In genomic region chr4:141870666-141871332, GRCm38 (mm10) we compare ENCODE assay signal across 10 mouse cellular contexts. TPM values are rescaled to one million over a fixed set of nuclear protein-coding genes. Genes with fewer than 3 reads are reported as not detected.
DNase-seq lines count a peak whose midpoint lies in the region; ATAC-seq and TF ChIP-seq lines count a peak whose summit lies in the region.
"Had no signal": no experiment of that assay in that cellular context is flagged by ENCODE, and none has a peak within 500 bp of the region (broad histone marks: within the 10 kb centered on the region; RNA-seq: fewer than 3 reads in every experiment).

No protein-coding gene starts in this region.

- TF ChIP-seq CTCF in spleen, adult 2 months (IDR thresholded peaks at IDR 0.05; ENCODE audit: extremely low read depth, insufficient read depth, insufficient read length, insufficient replicate concordance) = no peak

- peak; percentile 61 to 83 for DNase-seq in heart, adult 18-20 months
- no peak for DNase-seq in spleen, adult 2 months (ENCODE audit: low read depth in 1 of 2, low spot score in 2 of 2)
- DNase-seq in spleen, adult 12 weeks (ENCODE audit: low spot score) = no peak
- no peak for DNase-seq in liver, embryonic 13.5 days
- no peak for DNase-seq in frontal cortex, adult 2 months (ENCODE audit: extremely low spot score in 1 of 2, low spot score in 1 of 2)
- no peak for DNase-seq in frontal cortex, postnatal 36 days (ENCODE audit: low spot score in 2 of 2)

- WGBS in heart, embryonic 11.5 days (ENCODE audit: insufficient replicate concordance) = 75% methylated on average over 11 of the region's 11 CpGs
- WGBS in spleen, adult 2 months = 78% methylated on average over 11 of the region's 11 CpGs
- 73% methylated on average over 11 of the region's 11 CpGs for WGBS in liver, embryonic 13.5 days (ENCODE audit: insufficient replicate concordance)
- 72% methylated on average over 11 of the region's 11 CpGs for WGBS in stomach, embryonic 15.5 days

- no peak for TF ChIP-seq POLR2A in spleen, adult 2 months (IDR thresholded peaks at IDR 0.05; ENCODE audit: low read depth, low read length)

- ATAC-seq in heart, embryonic 11.5 days (replicated peaks; ENCODE audit: insufficient number of reproducible peaks, low FRiP score, low TSS enrichment) = no peak
- no peak for ATAC-seq in liver, embryonic 13.5 days (ENCODE audit: low read depth)
- ATAC-seq in stomach, embryonic 15.5 days (ENCODE audit: insufficient read depth, low FRiP score, low read depth) = no peak

- H3K27ac ChIP-seq in heart, embryonic 11.5 days (ENCODE audit: low read depth, low read length) = no peak overlapping the region
- peak overlapping the region; percentile 44; the same call in 1 of the 2 replicates for H3K27ac ChIP-seq in spleen, adult 2 months (ENCODE audit: insufficient read depth, low read length)
- peak overlapping the region; percentile 75 for H3K27ac ChIP-seq in liver, embryonic 13.5 days
- peak overlapping the region; percentile 79 for H3K27ac ChIP-seq in stomach, embryonic 15.5 days

- H3K27me3 ChIP-seq in heart, embryonic 11.5 days (ENCODE audit: control insufficient read depth, insufficient read depth, low read length) = no peaks in the 10 kb centered on the region
- no peaks in the 10 kb centered on the region for H3K27me3 ChIP-seq in spleen, adult 2 months (ENCODE audit: control insufficient read depth, insufficient read depth, low read length)
- no peaks in the 10 kb centered on the region for H3K27me3 ChIP-seq in liver, embryonic 13.5 days
- no peaks in the 10 kb centered on the region for H3K27me3 ChIP-seq in stomach, embryonic 15.5 days (replicated peaks)

- no peaks in the 10 kb centered on the region for H3K9me3 ChIP-seq in heart, embryonic 11.5 days (replicated peaks; ENCODE audit: control insufficient read depth, low read length)
- no peaks in the 10 kb centered on the region for H3K9me3 ChIP-seq in liver, embryonic 13.5 days (replicated peaks)
- no peaks in the 10 kb centered on the region for H3K9me3 ChIP-seq in stomach, embryonic 15.5 days
- H3K9me3 ChIP-seq: limb, embryonic 15.5 days had no signal

- peaks cover 5% of the 10 kb centered on the region; the same call in 1 of the 2 replicates for H3K36me3 ChIP-seq in heart, embryonic 11.5 days (ENCODE audit: control insufficient read depth, insufficient read depth, low read length)
- peaks cover 2% of the 10 kb centered on the region; the same call in 1 of the 2 replicates for H3K36me3 ChIP-seq in spleen, adult 2 months (ENCODE audit: control insufficient read depth, insufficient read depth, low read length)
- peaks cover 53% of the 10 kb centered on the region for H3K36me3 ChIP-seq in liver, embryonic 13.5 days
- H3K36me3 ChIP-seq in stomach, embryonic 15.5 days = no peaks in the 10 kb centered on the region
- H3K36me3 ChIP-seq: limb, embryonic 15.5 days had no signal

- no peak overlapping the region for H3K9ac ChIP-seq in heart, embryonic 11.5 days (ENCODE audit: low read depth, low read length)
- H3K9ac ChIP-seq in liver, embryonic 13.5 days = peak overlapping the region; percentile 94; the same call in 1 of the 2 replicates
- no peak overlapping the region for H3K9ac ChIP-seq in stomach, embryonic 15.5 days
- H3K9ac ChIP-seq: limb, embryonic 15.5 days had no signal

- peaks cover 78% of the 10 kb centered on the region for H3K4me1 ChIP-seq in heart, embryonic 11.5 days (ENCODE audit: control insufficient read depth, insufficient read depth, low read length)
- H3K4me1 ChIP-seq in spleen, adult 2 months (ENCODE audit: control insufficient read depth, insufficient read depth, insufficient read length) = peaks cover 9% of the 10 kb centered on the region
- peaks cover 77% of the 10 kb centered on the region for H3K4me1 ChIP-seq in liver, embryonic 13.5 days (replicated peaks)
- H3K4me1 ChIP-seq in stomach, embryonic 15.5 days = peaks cover 76% of the 10 kb centered on the region

- no peak overlapping the region for H3K4me2 ChIP-seq in heart, embryonic 11.5 days
- H3K4me2 ChIP-seq in liver, embryonic 13.5 days = peak overlapping the region; percentile 97
- peak overlapping the region; percentile 9; the same call in 1 of the 2 replicates for H3K4me2 ChIP-seq in stomach, embryonic 15.5 days
- H3K4me2 ChIP-seq: limb, embryonic 15.5 days had no signal

- H3K4me3 ChIP-seq in heart, embryonic 11.5 days (ENCODE audit: low read depth, low read length) = no peak overlapping the region
- no peak overlapping the region for H3K4me3 ChIP-seq in spleen, adult 2 months (ENCODE audit: extremely low read depth, insufficient read depth, insufficient read length)
- H3K4me3 ChIP-seq in liver, embryonic 13.5 days (replicated peaks) = no peak overlapping the region
- no peak overlapping the region for H3K4me3 ChIP-seq in stomach, embryonic 15.5 days (replicated peaks)
- H3K4me3 ChIP-seq: limb, embryonic 15.5 days had no signal

RNA-seq across cellular contexts. Expression of gene Efhd2, which starts 3.9 kb away (rescaled TPM):
- 10 to 100 TPM; 21.7 to 22.8 TPM for total RNA-seq in heart, adult 18-20 months (2021)
- 59.2 and 63.4 TPM in 2 replicates for polyA plus RNA-seq in heart, embryonic 11.5 days (2014; fragmentation: Nextera tagmentation; extraction: Ambion mirVana)
- 108 and 129 TPM in 2 replicates for polyA plus RNA-seq in spleen, adult 2 months (2012; rRNA removed)
- polyA plus RNA-seq in liver, embryonic 13.5 days (2015; fragmentation: Nextera tagmentation; extraction: Ambion mirVana) = 51.5 and 52.9 TPM in 2 replicates
- 125 and 130 TPM in 2 replicates for polyA plus RNA-seq in stomach, embryonic 15.5 days (2015; fragmentation: Nextera tagmentation; extraction: Ambion mirVana)
- 244 and 256 TPM in 2 replicates for polyA plus RNA-seq in frontal cortex, adult 2 months (2012; rRNA removed)

RNA-seq across cellular contexts. Expression of gene Ctrc, which starts 24.6 kb away (rescaled TPM):
- total RNA-seq in heart, adult 18-20 months (2021) = not detected
- polyA plus RNA-seq in heart, embryonic 11.5 days (2014; fragmentation: Nextera tagmentation; extraction: Ambion mirVana) = not detected in 2 replicates
- 84.6 and 1,887 TPM in 2 replicates for polyA plus RNA-seq in spleen, adult 2 months (2012; rRNA removed)
- not detected in 2 replicates for polyA plus RNA-seq in liver, embryonic 13.5 days (2015; fragmentation: Nextera tagmentation; extraction: Ambion mirVana)
- polyA plus RNA-seq in stomach, embryonic 15.5 days (2015; fragmentation: Nextera tagmentation; extraction: Ambion mirVana) = 0.42 and 0.79 TPM in 2 replicates
- not detected in 2 replicates for polyA plus RNA-seq in frontal cortex, adult 2 months (2012; rRNA removed)
- total RNA-seq: ES-E14 had no signal
- polyA plus RNA-seq: limb, embryonic 15.5 days had no signal

RNA-seq across cellular contexts. Expression of gene Cela2a, which starts 44.8 kb away (rescaled TPM):
- total RNA-seq in heart, adult 18-20 months (2021) = not detected
- not detected in 2 replicates for polyA plus RNA-seq in heart, embryonic 11.5 days (2014; fragmentation: Nextera tagmentation; extraction: Ambion mirVana)
- polyA plus RNA-seq in spleen, adult 2 months (2012; rRNA removed) = 18,445 and 18,883 TPM in 2 replicates
- 0.18 and 0.36 TPM in 2 replicates for polyA plus RNA-seq in liver, embryonic 13.5 days (2015; fragmentation: Nextera tagmentation; extraction: Ambion mirVana)
- polyA plus RNA-seq in stomach, embryonic 15.5 days (2015; fragmentation: Nextera tagmentation; extraction: Ambion mirVana) = 475 and 519 TPM in 2 replicates
- polyA plus RNA-seq in frontal cortex, adult 2 months (2012; rRNA removed) = 0.18 and 0.42 TPM in 2 replicates
- polyA plus RNA-seq: limb, embryonic 15.5 days had no signal

Comparison
In these comparisons a context has a peak if more than half of its experiments do, and no peak if none do; other contexts are left out.
1. DNase-seq: peak in heart, adult 18-20 months (2 of 2); none in spleen, adult 2 months (0 of 2), spleen, adult 12 weeks (single experiment), liver, embryonic 13.5 days (single experiment), frontal cortex, adult 2 months (0 of 2) and frontal cortex, postnatal 36 days (0 of 2).
2. RNA of gene Ctrc, which starts 24.6 kb away (polyA plus RNA-seq): 84.6 to 1,887 TPM in spleen, adult 2 months; 0.42 to 0.79 TPM in stomach, embryonic 15.5 days, not detected in heart, embryonic 11.5 days, not detected in liver, embryonic 13.5 days and not detected in frontal cortex, adult 2 months; every median in the first group is over 10 times any median in the second.
3. RNA of gene Cela2a, which starts 44.8 kb away (polyA plus RNA-seq): 18,445 to 18,883 TPM in spleen, adult 2 months and 475 to 519 TPM in stomach, embryonic 15.5 days; 0.18 to 0.36 TPM in liver, embryonic 13.5 days, 0.18 to 0.42 TPM in frontal cortex, adult 2 months and not detected in heart, embryonic 11.5 days; every median in the first group is over 100 times any median in the second.